Mouse (Mus musculus) kidney, postnatal 36 days (tissue): Measurements from ENCODE around the gene Plxna4.

Source experiments
- DNase-seq, 2 experiments: peaks; one replicate each; pipeline ENCODE4 v3.0.0; 2021 to 2022; ENCODE audit warnings: mixed read lengths in 2 of 2

The Plxna4 gene

GRCm38 (mm10) chr6:32469196-32469595 is 118.8 kb downstream of the Plxna4 start:
- DNase-seq, result no peak

- DNase-seq, result no peak
Observed at GRCm38 (mm10) chr6:32465129-32465528, 122.9 kb downstream of the Plxna4 start.

DNA sequence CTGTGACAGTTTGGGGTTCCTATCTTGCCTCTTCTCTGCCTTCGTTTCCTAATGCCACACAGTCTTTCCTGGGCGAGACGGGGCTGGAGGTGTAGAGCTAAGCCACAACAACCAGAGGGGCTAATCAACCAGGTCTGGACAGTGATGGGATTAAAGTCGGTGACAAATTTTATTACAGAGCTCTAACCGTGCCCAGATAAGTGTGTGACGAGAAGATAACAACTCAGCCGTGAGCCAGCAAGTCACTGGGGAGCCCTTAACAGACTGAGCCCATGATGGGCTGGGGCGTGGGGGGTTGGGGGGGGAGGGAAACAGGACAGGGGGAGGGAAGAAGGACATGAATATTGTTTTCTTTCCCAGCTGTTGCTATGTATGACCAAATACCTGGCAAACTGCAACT is 123.4 kb downstream of the Plxna4 start:
- no peak for DNase-seq

- DNase-seq, result no peak
Observed at GRCm38 (mm10) chr6:32464046-32464445, 123.9 kb downstream of the Plxna4 start.

DNA sequence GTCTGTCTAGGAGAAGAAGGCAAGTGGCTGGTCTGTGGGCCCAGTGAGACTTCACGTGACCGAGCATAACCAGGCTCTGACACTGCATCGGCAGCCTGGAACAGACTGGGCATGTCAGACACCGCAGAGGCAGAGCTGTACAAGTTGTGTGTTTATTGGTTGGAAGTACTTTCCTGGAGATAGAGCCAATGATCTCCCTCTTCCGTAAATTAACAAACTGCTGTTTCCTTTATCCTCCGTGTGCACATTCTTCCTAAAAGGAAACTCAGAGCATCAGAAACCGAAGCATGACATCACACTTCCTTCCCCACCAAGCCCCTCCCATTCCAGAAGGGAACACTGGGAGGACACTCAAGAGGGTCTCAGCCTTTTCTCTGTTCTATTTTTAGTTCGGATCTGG is 127.6 kb downstream of the Plxna4 start:
- DNase-seq, result peak; percentile 41 to 60

GRCm38 (mm10) chr6:32456641-32457040 is 131.4 kb downstream of the Plxna4 start:
- no peak for DNase-seq

DNA sequence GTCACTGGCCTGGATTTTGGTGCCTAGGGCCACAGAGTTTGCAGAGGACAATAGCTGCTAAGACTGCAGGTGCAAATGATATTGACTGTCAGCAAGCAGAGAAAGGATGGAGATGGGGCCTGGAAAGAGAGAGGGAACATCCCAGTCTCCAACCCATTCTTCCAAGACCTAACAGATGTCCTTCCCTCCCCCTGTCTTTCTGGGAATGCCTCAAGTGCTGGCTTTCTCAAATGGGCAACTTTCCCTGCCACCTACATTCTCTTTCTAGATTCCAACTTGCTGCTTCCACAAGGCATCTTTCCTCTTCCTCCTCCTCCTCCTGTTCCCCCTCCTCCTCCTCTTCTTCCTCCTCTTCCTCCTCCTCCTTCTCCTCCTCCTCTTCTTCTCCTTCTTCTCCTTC is 136.1 kb downstream of the Plxna4 start:
- DNase-seq, result no peak

- peak; percentile 7 to 27 for DNase-seq
Observed at GRCm38 (mm10) chr6:32449237-32449963, 138.6 kb downstream of the Plxna4 start.

DNA sequence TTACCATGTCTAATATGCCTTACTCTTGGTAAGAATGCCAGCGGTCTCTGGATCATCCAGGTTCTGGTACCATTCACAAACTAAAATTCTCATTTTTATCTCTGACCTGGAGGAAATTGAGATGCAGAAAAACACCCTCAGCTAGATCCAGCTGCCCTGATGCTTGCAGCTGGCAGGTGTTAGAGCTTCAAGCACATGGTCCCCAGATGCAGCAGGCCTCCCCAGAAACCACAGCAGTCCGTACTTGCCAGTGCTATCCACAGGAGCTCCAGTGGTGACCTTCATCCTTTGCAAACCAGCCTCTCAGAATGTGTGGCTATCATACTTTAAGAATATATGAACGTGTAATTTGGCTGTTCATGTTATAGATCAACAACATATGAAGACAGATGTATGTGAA is 139.2 kb downstream of the Plxna4 start:
- DNase-seq, result no peak

DNA sequence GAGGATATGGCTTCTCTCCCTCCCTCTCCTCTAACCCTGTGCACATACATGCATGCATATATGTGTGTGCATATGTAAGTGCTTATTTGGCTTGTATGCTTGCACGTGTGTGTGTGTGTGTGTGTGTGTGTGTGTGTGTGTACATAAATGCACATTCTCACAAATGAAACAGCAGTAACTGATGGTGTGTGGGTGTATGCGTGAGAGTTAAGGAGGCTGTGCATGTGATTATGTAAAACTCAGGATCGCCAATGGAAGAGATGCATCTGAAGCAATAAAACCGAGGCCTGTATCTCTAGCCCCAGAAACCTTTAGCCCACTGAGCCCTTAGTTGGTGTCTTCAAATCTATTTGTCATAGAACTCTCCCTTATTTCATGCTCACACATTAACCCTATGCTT is 141.7 kb downstream of the Plxna4 start:
- no peak for DNase-seq

DNA sequence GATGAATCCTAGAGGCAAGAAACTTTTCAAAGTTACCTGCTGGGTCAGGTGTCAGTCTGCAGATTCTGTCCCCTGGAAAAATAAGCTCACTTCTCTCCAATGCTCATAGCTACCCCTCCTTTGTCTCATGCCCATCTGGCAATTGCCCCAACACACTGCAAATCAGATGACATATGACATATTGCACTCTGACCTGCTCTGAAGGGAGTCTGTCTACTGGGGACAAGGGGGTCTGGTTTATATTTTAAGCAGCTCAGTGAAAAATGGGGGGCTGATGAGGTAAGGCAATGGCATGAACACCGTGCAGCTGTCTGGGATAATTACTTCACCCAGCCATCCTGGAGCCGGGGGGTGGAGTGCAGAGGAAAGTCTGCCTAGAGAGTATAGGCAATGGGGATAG is 142.7 kb downstream of the Plxna4 start:
- DNase-seq, result no peak

GRCm38 (mm10) chr6:32444393-32444792 is 143.6 kb downstream of the Plxna4 start:
- no peak for DNase-seq

DNA sequence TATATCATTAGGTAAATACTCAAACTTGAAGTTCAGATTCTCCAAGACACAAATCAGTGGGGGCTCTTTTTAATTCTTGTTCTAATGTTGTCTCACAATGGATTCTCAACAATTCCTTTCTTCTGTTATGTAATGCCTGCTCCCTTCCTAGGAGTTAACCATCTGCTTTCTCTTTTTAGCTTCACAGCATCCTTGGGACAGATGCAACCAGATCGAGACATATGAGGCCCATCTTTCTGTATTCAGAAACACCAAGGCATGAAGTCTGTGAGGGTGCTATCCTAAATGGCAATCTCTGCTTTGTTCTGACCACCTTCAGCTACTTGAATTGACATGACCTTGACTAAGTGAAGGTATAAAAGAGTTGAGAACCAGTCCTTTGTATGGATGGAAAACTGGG is 144.3 kb downstream of the Plxna4 start:
- no peak for DNase-seq

- no peak for DNase-seq
Observed at GRCm38 (mm10) chr6:32439434-32439833, 148.6 kb downstream of the Plxna4 start.

- DNase-seq, result no peak
Observed at GRCm38 (mm10) chr6:32437219-32437618, 150.8 kb downstream of the Plxna4 start.

DNA sequence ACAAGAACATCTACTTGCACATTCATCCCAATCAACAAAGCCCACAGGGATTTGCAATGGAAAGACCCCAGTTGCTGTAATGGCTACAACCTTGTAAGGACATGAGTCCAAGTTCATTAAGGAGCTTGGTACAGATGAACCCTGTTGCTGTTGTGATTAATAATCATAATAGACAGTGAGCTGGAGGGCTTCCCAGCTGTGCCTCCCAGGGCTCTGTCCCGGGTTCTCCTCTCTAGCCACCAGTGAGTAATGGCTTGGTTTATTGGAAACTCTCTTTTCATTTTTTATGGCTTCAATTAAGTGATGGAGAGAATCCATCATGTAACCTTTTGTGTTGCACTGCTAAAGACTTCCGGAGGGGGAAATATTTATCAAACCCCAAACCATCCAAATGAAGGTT is 164.9 kb downstream of the Plxna4 start:
- no peak for DNase-seq

DNA sequence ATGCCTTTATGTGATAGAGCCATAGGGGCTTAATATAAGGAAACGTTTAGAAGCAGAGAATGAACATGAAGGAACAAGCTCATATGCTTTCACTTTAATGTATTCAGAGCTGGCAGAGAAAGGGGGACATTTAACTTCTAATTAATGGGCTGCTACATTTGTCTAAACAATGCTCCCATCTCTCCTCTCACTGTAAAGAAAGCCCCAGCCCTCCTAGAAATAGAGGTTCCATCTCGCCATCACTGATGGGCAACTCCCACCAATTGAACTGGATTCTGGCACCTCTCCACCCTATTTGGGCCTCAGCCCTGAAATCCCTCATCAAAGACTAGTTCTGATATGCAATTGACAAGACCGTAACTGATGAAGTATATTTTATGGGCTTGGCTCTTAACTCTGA is 167.4 kb downstream of the Plxna4 start:
- no peak for DNase-seq

DNA sequence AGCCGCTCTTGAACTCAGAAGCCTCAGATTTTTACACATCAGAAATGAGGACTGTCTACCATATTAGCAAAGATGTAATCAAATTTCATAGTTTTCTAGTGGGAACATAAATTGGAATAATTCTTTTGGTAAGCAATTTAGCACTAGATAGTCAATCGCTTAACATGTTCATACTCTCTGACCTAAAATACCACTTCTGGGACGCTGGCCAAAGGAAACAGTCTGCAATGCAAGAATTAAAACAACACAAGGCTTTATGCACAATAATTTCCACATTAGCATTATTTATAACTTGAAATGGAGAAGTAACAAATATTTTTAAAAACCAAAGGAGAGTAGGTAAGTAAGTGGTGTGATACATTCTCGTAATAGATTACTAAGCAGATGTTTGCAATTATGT is 170.6 kb downstream of the Plxna4 start:
- DNase-seq, result peak in 1 of 2 experiments; percentile 48

- DNase-seq, result no peak
Observed at GRCm38 (mm10) chr6:32411325-32411724, 176.7 kb downstream of the Plxna4 start.

DNA sequence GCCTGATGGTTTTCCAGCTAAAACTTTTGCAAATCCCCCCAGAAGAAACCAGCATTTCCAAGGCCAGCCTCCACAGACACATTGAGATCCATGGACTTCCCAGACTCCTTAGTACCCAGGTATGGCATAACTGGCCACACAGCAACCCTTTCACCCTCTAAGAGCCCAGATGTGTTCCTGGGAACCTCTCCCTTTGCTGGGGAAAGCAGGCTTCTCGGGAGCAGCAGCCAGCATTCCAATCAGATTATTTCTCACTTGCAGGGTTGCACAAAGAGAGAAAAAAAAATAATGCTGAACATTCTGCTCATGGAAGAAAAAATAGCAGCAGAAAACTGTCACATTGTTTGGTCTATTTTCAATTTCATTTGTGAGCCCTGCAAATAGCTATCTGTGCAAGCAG is 178.4 kb downstream of the Plxna4 start:
- no peak for DNase-seq

DNA sequence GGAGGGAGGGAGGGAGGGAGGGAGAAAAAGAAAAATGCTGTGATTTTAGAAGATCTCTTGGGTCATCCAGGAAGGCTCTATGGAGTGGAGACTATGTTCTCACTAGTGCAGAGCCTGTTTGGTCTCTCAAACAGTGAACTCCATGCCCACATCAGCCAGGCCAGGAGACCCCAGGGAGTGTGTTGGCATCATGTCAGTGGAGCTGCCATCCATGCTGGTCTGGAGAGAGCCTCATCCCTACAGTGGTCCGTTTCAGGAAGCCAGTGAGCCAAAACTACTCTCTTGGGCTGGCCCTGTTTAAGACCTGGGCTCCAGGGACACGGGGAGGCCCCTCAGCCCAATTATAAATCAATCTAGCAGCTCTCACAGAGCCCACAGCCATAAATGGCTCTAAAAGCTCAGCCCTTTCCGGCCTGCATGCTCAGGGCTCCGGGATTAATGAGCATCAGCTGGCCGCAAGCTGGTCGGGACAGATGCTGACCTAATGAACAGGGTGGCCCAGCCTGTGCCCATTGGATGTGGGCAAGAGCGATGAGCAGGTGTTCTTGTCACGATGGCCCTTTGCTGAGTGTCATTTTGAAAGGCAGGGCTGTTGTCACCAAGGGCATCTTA is 180.3 kb downstream of the Plxna4 start:
- no peak for DNase-seq

- DNase-seq, result peak; percentile 59 to 74
Observed at GRCm38 (mm10) chr6:32406316-32407095, 181.5 kb downstream of the Plxna4 start.

DNA sequence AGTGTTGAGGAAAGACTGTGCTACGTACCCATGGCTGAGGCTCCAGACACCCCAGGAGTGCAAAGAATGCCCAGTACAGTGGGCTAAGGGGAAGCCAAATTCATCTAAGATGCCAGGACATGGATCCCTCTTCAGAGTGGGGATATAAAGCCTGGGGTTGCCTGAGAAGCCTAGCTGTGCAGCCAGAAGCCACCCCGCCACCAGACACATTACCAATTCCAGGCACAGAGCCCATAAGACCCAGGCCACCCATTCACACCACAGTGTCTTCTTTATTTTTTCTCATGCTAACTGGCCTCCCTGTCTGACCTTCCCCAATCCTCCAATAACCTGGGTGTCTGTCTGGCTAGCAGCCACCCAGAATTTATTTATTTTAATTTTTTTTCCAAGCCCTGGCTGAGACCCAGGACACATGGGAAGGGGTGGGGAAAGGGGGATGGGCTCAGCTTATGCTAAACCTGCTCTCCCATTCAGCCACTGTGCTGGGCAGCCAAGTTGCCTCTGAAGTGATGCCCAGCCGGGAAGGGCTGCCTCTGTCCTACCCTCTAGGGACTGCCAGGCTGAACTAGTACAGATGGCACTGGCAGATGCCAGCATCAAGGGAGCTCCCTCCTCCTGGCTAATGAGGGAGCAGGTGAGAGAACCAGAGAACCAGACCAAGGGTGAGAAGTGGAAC is 185.3 kb downstream of the Plxna4 start:
- no peak for DNase-seq
